Mouse (Mus musculus) liver, adult 2 months (tissue): ENCODE data around the gene Glyctk.

Experiments
- CTCF ChIP-seq: fragments of 200-500 bp; IDR thresholded peaks from 2 replicates; pipeline ENCODE4 v1.5.1; 2011; ENCODE audit warnings: low read depth, low read length, control low read depth
- POLR2A ChIP-seq: fragments of 200-500 bp; IDR thresholded peaks from 2 replicates; pipeline ENCODE4 v1.6.1; 2011; ENCODE audit warnings: low read length, control low read depth; ENCODE audit not compliant: insufficient read depth; ENCODE audit errors: extremely low read depth

GRCm38 (mm10) chr9:106177799-106178198, 19.9 kb upstream of the Glyctk start:
- TF ChIP-seq POLR2A (no peak), CTCF (no peak)
